Mouse (Mus musculus): ENCODE data around the gene Hsf2. TPM values are rescaled to one million over a fixed set of nuclear protein-coding genes. Genes with fewer than 3 reads are reported as not detected.
A peak's percentile ranks its signal among the peaks of the same experiment; 100 is the strongest.
"Not testable (repeated sequence)": the region's sequence is repeated elsewhere in the genome, so short reads cannot be mapped to it uniquely, and the experiment has no call there.

Gene Hsf2
- polyA plus RNA-seq (2011; ENCODE audit: insufficient read length, low read depth, missing spikeins) = 21.9 and 32.1 TPM in 2 replicates

- H3K4me3 ChIP-seq (ENCODE audit: insufficient read depth, low read length) = peak within 1 kb of the TSS; percentile 80
- peak; percentile 67 for TF ChIP-seq POLR2A (IDR thresholded peaks at IDR 0.05; ENCODE audit: low read depth, low read length)
- TF ChIP-seq CTCF (IDR thresholded peaks at IDR 0.05; ENCODE audit: borderline replicate concordance, insufficient read depth, low read length) = no peak
- H3K27ac ChIP-seq (ENCODE audit: insufficient read depth, low read length) = peak within 1 kb of the TSS; percentile 73
- peaks cover 5% of the 10 kb centered on the region for H3K4me1 ChIP-seq (ENCODE audit: control insufficient read depth, insufficient read depth, low read length)
These were observed at the start of gene Hsf2 for GRCm38 (mm10) chr10:57485908-57486541. Hsf2 (plus strand) TSS chr10:57486385.

DNA sequence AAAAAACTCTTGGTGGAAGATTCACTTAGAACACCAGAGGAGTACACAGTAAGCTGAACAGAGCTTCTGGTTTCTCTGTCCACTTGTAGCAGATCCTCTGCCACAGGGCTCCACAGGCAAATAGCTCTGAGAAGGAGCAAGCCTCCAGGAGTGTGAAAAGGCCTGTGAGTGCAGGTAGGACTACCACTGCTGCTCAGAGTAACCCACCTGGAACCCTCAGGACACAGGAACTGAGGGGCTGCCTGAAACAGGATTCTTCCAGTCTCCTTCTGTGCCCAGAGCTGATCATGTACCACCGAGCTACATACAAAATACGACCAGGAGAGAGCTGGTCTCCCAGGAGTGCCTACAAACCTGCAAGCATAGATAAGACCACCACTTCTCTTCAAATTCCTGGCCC lies 48.3 kb upstream of the Hsf2 start:
- H3K4me3 ChIP-seq (ENCODE audit: insufficient read depth, low read length) = no peak overlapping the region
- H3K4me1 ChIP-seq (ENCODE audit: control insufficient read depth, insufficient read depth, low read length) = no peaks in the 10 kb centered on the region
- no peak for TF ChIP-seq POLR2A (IDR thresholded peaks at IDR 0.05; ENCODE audit: low read depth, low read length)
- H3K27ac ChIP-seq (ENCODE audit: insufficient read depth, low read length) = no peak overlapping the region

GRCm38 (mm10) chr10:57441049-57441448 lies 45.1 kb upstream of the Hsf2 start:
- no peak overlapping the region for H3K27ac ChIP-seq (ENCODE audit: insufficient read depth, low read length)
- no peaks in the 10 kb centered on the region for H3K4me1 ChIP-seq (ENCODE audit: control insufficient read depth, insufficient read depth, low read length)
- no peak overlapping the region for H3K4me3 ChIP-seq (ENCODE audit: insufficient read depth, low read length)
- no peak for TF ChIP-seq POLR2A (IDR thresholded peaks at IDR 0.05; ENCODE audit: low read depth, low read length)
- TF ChIP-seq CTCF (IDR thresholded peaks at IDR 0.05; ENCODE audit: borderline replicate concordance, insufficient read depth, low read length) = no peak

- Histone ChIP-seq H3K4me3 (ENCODE audit: insufficient read depth, low read length) (no peak overlapping the region), H3K4me1 (ENCODE audit: control insufficient read depth, insufficient read depth, low read length) (no peaks in the 10 kb centered on the region), H3K27ac (ENCODE audit: insufficient read depth, low read length) (no peak overlapping the region)
- no peak for TF ChIP-seq CTCF (IDR thresholded peaks at IDR 0.05; ENCODE audit: borderline replicate concordance, insufficient read depth, low read length)
- TF ChIP-seq POLR2A (IDR thresholded peaks at IDR 0.05; ENCODE audit: low read depth, low read length) = no peak
These were observed 41.8 kb upstream of the Hsf2 start for GRCm38 (mm10) chr10:57444392-57444791.

DNA sequence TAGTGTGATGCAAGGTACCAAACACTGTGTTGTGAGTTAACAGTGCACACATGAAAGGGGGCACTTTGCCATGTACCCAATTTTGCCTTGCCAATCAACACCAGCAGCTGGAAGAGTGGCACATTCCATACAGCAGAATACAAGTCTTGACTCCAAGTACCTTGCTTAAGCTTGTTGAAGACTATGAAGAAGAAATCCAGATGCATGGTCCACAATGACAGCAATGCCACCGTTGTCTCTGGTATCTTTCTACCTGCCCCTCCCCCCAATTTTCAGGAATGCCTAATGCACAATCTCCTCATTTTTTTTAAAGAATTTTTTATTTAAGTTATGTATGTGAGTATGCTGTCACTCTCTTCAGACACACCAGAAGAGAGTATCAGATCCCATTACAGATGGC lies 40.5 kb upstream of the Hsf2 start:
- Histone ChIP-seq H3K27ac (ENCODE audit: insufficient read depth, low read length) (no peak overlapping the region), H3K4me1 (ENCODE audit: control insufficient read depth, insufficient read depth, low read length) (no peaks in the 10 kb centered on the region), H3K4me3 (ENCODE audit: insufficient read depth, low read length) (no peak overlapping the region)
- no peak for TF ChIP-seq CTCF (IDR thresholded peaks at IDR 0.05; ENCODE audit: borderline replicate concordance, insufficient read depth, low read length)
- no peak for TF ChIP-seq POLR2A (IDR thresholded peaks at IDR 0.05; ENCODE audit: low read depth, low read length)

DNA sequence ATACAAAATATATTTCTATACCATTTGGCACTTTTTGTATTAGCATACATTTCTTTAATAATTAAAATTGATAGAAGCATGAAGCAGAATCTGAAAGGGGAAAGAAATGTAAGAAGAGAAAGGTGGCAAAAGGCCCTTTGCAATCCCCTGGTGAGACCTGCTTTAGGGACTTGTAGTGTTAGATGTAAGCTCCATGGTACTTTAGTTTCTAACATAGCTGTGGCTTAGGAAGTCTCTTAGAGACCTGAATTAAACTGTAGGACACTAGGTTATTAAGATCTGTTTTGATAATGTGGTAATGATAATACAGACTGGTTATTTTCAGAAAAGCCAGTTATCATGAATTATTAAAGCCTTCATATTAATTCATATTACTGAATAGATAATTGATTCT lies 38.5 kb upstream of the Hsf2 start:
- H3K27ac ChIP-seq (ENCODE audit: insufficient read depth, low read length) = no peak overlapping the region
- TF ChIP-seq CTCF (IDR thresholded peaks at IDR 0.05; ENCODE audit: borderline replicate concordance, insufficient read depth, low read length) (no peak), POLR2A (IDR thresholded peaks at IDR 0.05; ENCODE audit: low read depth, low read length) (no peak)
- no peak overlapping the region for H3K4me3 ChIP-seq (ENCODE audit: insufficient read depth, low read length)
- H3K4me1 ChIP-seq (ENCODE audit: control insufficient read depth, insufficient read depth, low read length) = no peaks in the 10 kb centered on the region

DNA sequence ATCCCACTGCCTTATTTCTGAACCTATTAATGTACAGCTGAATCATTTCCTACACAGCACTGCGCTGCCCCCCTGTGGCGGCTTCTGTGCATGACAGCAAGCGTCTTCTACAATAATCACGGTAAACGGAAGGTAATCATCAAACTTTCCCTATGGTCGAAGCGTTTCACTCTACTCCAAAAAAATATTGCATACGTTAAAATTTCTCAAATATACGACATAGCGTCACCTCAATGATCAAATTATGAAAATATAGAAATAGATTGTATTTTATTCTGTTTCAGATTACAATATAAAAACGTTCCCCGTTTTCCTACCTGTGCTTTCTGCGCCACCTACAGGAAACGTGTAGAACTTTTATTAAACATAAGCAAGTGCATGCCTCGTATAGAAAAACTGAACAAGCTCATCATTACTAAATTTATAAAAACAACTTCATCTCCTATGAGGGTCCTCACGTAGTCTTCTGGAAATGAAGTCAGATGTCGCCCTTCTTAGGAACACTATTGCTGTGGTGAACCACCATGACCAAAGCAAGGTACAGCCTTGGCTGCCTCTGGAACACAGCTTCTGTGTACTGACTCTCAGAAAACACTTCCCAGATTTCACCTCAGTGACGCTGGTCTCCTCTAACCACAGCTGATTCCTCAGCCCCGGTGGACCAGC lies 38.0 kb upstream of the Hsf2 start:
- Histone ChIP-seq H3K4me1 (ENCODE audit: control insufficient read depth, insufficient read depth, low read length) (no peaks in the 10 kb centered on the region), H3K4me3 (ENCODE audit: insufficient read depth, low read length) (no peak overlapping the region), H3K27ac (ENCODE audit: insufficient read depth, low read length) (no peak overlapping the region)
- TF ChIP-seq CTCF (IDR thresholded peaks at IDR 0.05; ENCODE audit: borderline replicate concordance, insufficient read depth, low read length) (peak; percentile 66), POLR2A (IDR thresholded peaks at IDR 0.05; ENCODE audit: low read depth, low read length) (no peak)

DNA sequence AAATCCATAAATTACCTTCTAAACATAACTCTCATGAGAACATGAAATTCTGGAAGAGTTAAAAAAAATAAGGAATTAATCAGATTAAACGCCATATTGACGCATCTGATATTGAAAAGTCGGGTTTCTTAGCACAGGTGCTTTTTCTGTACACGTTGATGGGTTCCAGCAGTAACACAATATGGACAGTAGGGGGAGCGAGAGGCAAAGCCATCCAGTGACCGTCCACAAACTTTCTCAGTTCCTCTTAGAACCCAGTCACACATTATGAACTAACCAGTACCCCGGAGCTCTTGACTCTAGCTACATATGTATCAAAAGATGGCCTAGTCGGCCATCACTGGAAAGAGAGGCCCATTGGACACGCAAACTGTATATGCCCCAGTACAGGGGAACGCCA lies 22.9 kb upstream of the Hsf2 start:
- H3K27ac ChIP-seq (ENCODE audit: insufficient read depth, low read length); H3K4me3 ChIP-seq (ENCODE audit: insufficient read depth, low read length); H3K4me1 ChIP-seq (ENCODE audit: control insufficient read depth, insufficient read depth, low read length): not testable (repeated sequence)
- peak; percentile 62; the same call in 1 of the 2 replicates for TF ChIP-seq CTCF (IDR thresholded peaks at IDR 0.05; ENCODE audit: borderline replicate concordance, insufficient read depth, low read length)

- Histone ChIP-seq H3K27ac (ENCODE audit: insufficient read depth, low read length) (no peak overlapping the region), H3K4me1 (ENCODE audit: control insufficient read depth, insufficient read depth, low read length) (no peaks in the 10 kb centered on the region), H3K4me3 (ENCODE audit: insufficient read depth, low read length) (no peak overlapping the region)
- TF ChIP-seq POLR2A (IDR thresholded peaks at IDR 0.05; ENCODE audit: low read depth, low read length) (no peak), CTCF (IDR thresholded peaks at IDR 0.05; ENCODE audit: borderline replicate concordance, insufficient read depth, low read length) (no peak)
These were observed 20.4 kb upstream of the Hsf2 start for GRCm38 (mm10) chr10:57465768-57466167.

DNA sequence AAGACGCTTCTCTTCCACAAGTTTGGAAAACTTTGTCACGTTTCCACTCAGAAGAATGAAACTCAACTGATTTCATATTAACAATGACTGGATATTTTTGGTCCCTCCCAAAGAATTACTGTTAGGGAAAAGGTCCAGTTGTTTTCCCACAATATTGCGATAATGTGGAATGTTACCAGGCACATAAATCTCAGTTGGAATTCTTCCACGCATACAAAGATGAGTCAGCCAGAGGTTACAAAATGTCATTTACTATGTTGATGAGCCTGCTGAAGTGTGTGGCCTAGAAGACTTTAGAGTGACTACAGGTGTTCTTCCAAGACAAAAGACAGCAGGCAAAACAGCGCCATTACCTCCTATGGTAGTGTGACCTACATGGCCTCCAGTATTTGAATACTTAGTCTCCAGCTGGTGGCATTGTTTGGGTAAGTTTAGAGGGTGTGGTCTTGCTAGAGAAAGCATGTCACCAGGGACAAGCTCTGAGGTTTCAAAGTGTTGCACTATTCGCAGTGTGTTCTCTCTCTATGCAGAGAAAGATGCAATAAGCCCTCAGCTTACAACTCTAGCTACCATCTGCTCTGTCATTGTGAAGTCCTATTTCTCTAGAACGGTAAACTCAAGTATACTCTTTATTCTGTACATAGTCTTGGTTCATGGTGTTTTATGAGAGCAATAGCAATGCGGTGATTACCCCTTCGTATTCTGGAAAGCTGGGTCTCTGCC lies 8.9 kb upstream of the Hsf2 start:
- Histone ChIP-seq H3K4me1 (ENCODE audit: control insufficient read depth, insufficient read depth, low read length) (no peaks in the 10 kb centered on the region), H3K27ac (ENCODE audit: insufficient read depth, low read length) (no peak overlapping the region), H3K4me3 (ENCODE audit: insufficient read depth, low read length) (no peak overlapping the region)
- TF ChIP-seq CTCF (IDR thresholded peaks at IDR 0.05; ENCODE audit: borderline replicate concordance, insufficient read depth, low read length) (no peak), POLR2A (IDR thresholded peaks at IDR 0.05; ENCODE audit: low read depth, low read length) (no peak)

All from embryonic fibroblast, embryonic 13.5 days (primary cell).